Mouse (Mus musculus) C2C12 (cell line): Measurements from ENCODE around the gene Ttc30a2.
"Not testable (repeated sequence)": the region's sequence is repeated elsewhere in the genome, so short reads cannot be mapped to it uniquely, and the experiment has no call there.

Experiments
- CTCF ChIP-seq: IDR thresholded peaks from one replicate; pipeline ENCODE4 v1.5.1; 2011; ENCODE audit not compliant: control insufficient read depth, insufficient read depth, insufficient read length
- MYOG ChIP-seq: IDR thresholded peaks from one replicate; pipeline ENCODE4 v1.6.1; 2011; ENCODE audit not compliant: control insufficient read depth, insufficient read length; ENCODE audit errors: extremely low read depth
- USF1 ChIP-seq: IDR thresholded peaks from one replicate; pipeline ENCODE4 v1.6.1; 2011; ENCODE audit warnings: low read depth, mild to moderate bottlenecking, control low read depth, moderate library complexity

DNA sequence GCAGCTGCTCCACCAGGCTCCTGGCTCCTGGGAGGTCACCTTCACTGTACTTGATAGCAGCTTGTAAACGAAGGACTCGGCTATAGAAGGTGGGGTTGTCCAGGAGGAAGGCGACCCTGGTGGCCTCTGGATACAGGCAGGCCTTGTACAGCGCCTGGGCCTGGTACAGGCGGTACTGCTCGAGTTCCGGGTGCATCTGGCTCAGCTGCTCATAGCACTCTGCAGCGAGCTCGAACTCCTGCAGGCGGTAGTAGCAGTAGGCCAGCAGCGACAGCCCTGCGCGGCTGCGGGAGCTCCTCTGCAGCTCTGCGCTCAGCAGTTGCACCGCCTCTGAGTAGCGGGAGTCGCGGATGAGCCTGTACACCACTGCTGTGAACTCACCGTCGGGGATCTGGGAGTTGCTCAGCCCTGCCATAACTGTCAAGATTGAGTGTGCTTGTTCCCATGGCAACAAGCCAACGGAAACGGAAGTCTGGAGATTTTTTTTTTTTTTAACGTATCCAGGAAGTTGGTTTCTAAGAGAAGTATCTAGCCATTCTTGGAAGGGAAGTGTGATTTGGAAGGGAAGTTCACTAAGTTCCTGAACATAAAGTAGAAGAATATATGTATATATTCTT is at the start of gene Ttc30a2:
- not testable (repeated sequence) for TF ChIP-seq CTCF, USF1, MYOG
